Mouse (Mus musculus) midbrain, embryonic 13.5 days (tissue): ENCODE results near the gene Olfr1025-ps1. TPM values are rescaled to one million over a fixed set of nuclear protein-coding genes. Genes with fewer than 3 reads are reported as not detected.

Experiments
- ATAC-seq: fragments of 200-750 bp; cut with Nextera tagmentation; 2 replicates; pipeline ENCODE4 v1.8.0; 2017; ENCODE audit warnings: mild to moderate bottlenecking, moderate TSS enrichment, moderate library complexity
- H3K27ac ChIP-seq: fragments of 300-500 bp; sonication (generic); 2 replicates; pipeline ENCODE4 v1.5.1; 2015; ENCODE audit warnings: inconsistent platforms, mild to moderate bottlenecking, moderate library complexity
- H3K27me3 ChIP-seq: fragments of 300-500 bp; sonication (generic); 2 replicates; pipeline ENCODE4 v1.6.1; 2015; ENCODE audit warnings: mild to moderate bottlenecking, inconsistent platforms
- H3K36me3 ChIP-seq: fragments of 300-500 bp; sonication (generic); 2 replicates; pipeline ENCODE4 v1.6.1; 2015; ENCODE audit warnings: mild to moderate bottlenecking, inconsistent platforms
- H3K4me1 ChIP-seq: fragments of 300-500 bp; sonication (generic); replicated peaks from 2 replicates; pipeline ENCODE4 v1.6.1; 2015; ENCODE audit warnings: inconsistent platforms
- H3K4me2 ChIP-seq: fragments of 300-500 bp; sonication (generic); replicated peaks from 2 replicates; pipeline ENCODE4 v1.6.1; 2015; ENCODE audit warnings: moderate library complexity, mild to moderate bottlenecking, inconsistent platforms
- H3K4me3 ChIP-seq: fragments of 300-500 bp; sonication (generic); replicated peaks from 2 replicates; pipeline ENCODE4 v1.5.1; 2015; ENCODE audit warnings: mild to moderate bottlenecking, inconsistent platforms
- H3K9ac ChIP-seq: fragments of 300-500 bp; sonication (generic); replicated peaks from 2 replicates; pipeline ENCODE4 v1.6.1; 2015; ENCODE audit warnings: mild to moderate bottlenecking, inconsistent platforms
- H3K9me3 ChIP-seq: fragments of 300-500 bp; sonication (generic); 2 replicates; pipeline ENCODE4 v1.6.1; 2016; ENCODE audit warnings: mild to moderate bottlenecking, inconsistent platforms
- WGBS: fragments of 180-500 bp; shearing (Covaris S2); methylation state at CpG from one replicate; pipeline ENCODE4 v1.1.7; 2015; 5-methylcytosine and 5-hydroxymethylcytosine counted together
- polyA plus RNA-seq: library from polyadenylated mRNA; unstranded; fragments of >200 nt; fragmentation: Nextera tagmentation; extraction: Ambion mirVana; gene quantifications from 2 replicates; pipeline ENCODE4 v1.2.1, GENCODE M21; 2015

The Olfr1025-ps1 gene
- not detected in 2 replicates for polyA plus RNA-seq

DNA sequence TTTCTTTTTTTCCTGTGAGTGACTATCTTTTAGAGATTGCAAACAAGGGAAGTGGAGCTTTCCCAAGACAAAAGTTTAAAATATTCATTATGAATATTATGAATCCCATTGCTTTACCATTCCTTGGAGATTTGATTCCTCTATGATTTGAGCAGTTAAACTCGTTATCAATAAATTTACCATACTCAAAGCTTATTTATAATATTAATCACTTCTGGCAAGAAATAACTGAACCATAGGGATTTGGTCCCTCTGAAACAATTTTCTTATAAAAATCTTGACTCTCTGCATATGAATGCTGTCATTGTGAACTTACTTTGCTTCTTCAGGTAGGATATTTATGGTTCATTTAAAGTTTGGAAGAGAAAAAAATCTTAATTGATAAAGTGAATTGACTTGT, at the start of gene Olfr1025-ps1:
Gene Olfr1025-ps1 (plus strand): TSS at position 301 of the 400 bp plus-strand sequence.
- 50% methylated on average over 1 of the region's 1 CpGs for WGBS
- H3K27me3 ChIP-seq, result no peaks in the 10 kb centered on the region
- H3K27ac ChIP-seq, result no peak within 1 kb of the TSS
- H3K4me1 ChIP-seq, result no peaks in the 10 kb centered on the region
- no peak within 1 kb of the TSS for H3K9ac ChIP-seq
- no peaks in the 10 kb centered on the region for H3K36me3 ChIP-seq
- ATAC-seq, result no peak
- no peaks in the 10 kb centered on the region for H3K9me3 ChIP-seq
- H3K4me3 ChIP-seq, result no peak within 1 kb of the TSS
- H3K4me2 ChIP-seq, result no peak within 1 kb of the TSS

DNA sequence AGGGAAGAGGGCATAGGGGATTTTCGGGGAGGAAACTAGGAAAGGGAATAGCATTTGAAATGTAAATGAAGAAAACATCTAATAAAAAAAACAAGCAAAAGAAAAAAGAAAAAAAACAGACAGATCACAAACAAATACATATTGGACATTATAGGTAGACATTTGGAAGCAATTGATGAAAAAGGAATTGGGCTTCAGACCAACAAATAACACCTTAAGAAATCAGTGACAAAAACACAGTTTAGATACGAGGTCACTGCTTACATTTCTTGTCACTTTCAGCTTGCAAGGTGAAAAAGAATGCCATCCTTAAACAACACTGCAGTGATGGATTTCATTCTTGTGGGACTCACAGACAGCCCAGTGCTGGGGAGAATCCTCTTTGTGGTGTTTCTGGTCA, 46.7 kb upstream of the Olfr1025-ps1 start, which contains the start of gene Olfr1022:
Gene Olfr1022 (plus strand): TSS at position 301 of the 400 bp plus-strand sequence.
- WGBS, result 70% methylated on average over 2 of the region's 2 CpGs

GRCm38 (mm10) chr2:85885340-85885739, 29.7 kb upstream of the Olfr1025-ps1 start, which contains the start of gene Olfr1023:
Gene Olfr1023, plus strand, starts transcription at chr2:85885640.
- no peaks in the 10 kb centered on the region for H3K9me3 ChIP-seq
- no peak within 1 kb of the TSS for H3K27ac ChIP-seq
- H3K27me3 ChIP-seq, result no peaks in the 10 kb centered on the region
- H3K4me1 ChIP-seq, result no peaks in the 10 kb centered on the region
- no peak for ATAC-seq
- 85% methylated on average over 2 of the region's 2 CpGs for WGBS
- H3K9ac ChIP-seq, result no peak within 1 kb of the TSS
- H3K4me3 ChIP-seq, result no peak within 1 kb of the TSS
- H3K4me2 ChIP-seq, result no peak within 1 kb of the TSS
- H3K36me3 ChIP-seq, result no peaks in the 10 kb centered on the region

More for the DNA sequence above, 46.7 kb upstream of the Olfr1025-ps1 start, which contains the start of gene Olfr1022:
- H3K4me3 ChIP-seq, result no peak within 1 kb of the TSS
- no peak within 1 kb of the TSS for H3K9ac ChIP-seq
- no peak within 1 kb of the TSS for H3K4me2 ChIP-seq
- no peaks in the 10 kb centered on the region for H3K36me3 ChIP-seq
- no peak within 1 kb of the TSS for H3K27ac ChIP-seq
- no peak for ATAC-seq
- no peaks in the 10 kb centered on the region for H3K4me1 ChIP-seq
- H3K9me3 ChIP-seq, result no peaks in the 10 kb centered on the region
- no peaks in the 10 kb centered on the region for H3K27me3 ChIP-seq

DNA sequence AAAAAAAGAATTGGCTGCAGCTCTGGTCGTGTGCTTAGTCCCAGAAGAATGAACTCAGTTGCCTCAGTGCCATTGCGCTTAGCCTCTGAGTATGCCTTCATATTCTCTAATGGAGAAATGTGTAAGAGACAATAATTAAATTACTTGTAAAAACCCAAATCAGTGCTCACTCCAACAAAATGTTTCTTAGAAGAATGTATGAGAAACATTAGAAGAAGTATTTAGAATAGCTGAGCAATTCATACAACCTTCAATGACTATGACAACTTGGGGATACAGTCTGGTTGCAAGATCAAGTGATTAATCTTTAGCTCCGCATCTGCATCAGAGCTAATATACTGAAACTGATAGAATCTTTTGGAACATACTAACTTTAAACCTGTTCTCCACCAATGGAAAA, 10.0 kb upstream of the Olfr1025-ps1 start, which contains the start of gene Olfr1024:
Gene Olfr1024 (minus strand): TSS at position 101 of the 400 bp plus-strand sequence.
- no peak within 1 kb of the TSS for H3K4me3 ChIP-seq
- H3K9me3 ChIP-seq, result peaks cover 5% of the 10 kb centered on the region; the same call in 1 of the 2 replicates
- WGBS, result 88% methylated on average over 3 of the region's 3 CpGs
- no peaks in the 10 kb centered on the region for H3K27me3 ChIP-seq
- no peak for ATAC-seq
- H3K27ac ChIP-seq, result no peak within 1 kb of the TSS
- no peaks in the 10 kb centered on the region for H3K36me3 ChIP-seq
- no peaks in the 10 kb centered on the region for H3K4me1 ChIP-seq
- no peak within 1 kb of the TSS for H3K4me2 ChIP-seq
- H3K9ac ChIP-seq, result no peak within 1 kb of the TSS

DNA sequence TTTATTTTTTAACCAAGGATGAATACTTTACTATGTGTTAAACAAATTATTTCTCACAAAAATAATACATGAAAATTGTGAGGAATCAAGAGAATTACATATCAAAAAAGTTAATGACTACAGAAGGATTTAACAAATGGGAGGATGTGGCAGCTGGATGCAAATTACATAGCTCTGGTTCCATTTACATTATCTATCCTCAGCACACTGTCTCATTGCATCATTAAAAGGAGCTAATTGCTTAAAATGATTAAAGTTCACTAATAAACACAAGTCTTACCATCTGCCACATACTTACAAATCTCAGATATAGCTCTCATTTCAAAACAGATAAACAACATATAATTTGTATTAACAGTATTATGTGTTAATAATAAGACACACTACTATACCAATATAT, 1.8 kb upstream of the Olfr1025-ps1 start:
- no peaks in the 10 kb centered on the region for H3K4me1 ChIP-seq
- no peak overlapping the region for H3K4me2 ChIP-seq
- H3K27ac ChIP-seq, result no peak overlapping the region
- no peak overlapping the region for H3K9ac ChIP-seq
- no peaks in the 10 kb centered on the region for H3K9me3 ChIP-seq
- no peak overlapping the region for H3K4me3 ChIP-seq
- no peaks in the 10 kb centered on the region for H3K27me3 ChIP-seq
- H3K36me3 ChIP-seq, result no peaks in the 10 kb centered on the region
- no peak for ATAC-seq

DNA sequence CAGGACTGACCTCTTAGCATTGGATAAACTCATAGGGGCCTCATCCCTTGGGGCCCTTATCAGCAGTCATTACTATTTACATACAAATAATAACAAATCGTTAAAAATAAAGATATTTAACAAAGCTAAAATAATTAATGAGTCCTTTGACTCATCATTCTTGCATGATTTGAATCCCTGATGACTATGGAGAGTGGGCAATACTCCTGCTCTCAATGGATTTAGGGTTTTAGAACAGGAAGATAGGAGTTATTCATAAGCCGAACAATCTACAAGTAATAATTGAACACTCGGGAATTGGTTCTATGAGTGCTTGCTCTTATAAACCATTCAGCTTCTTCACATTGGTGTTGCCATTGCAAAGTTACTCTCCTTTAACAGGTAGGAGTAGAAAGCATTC, 6.3 kb downstream of the Olfr1025-ps1 start, which contains the start of gene Olfr1026:
Gene Olfr1026 (plus strand): TSS at position 301 of the 400 bp plus-strand sequence.
- H3K4me2 ChIP-seq, result no peak within 1 kb of the TSS
- H3K9me3 ChIP-seq, result no peaks in the 10 kb centered on the region
- no peaks in the 10 kb centered on the region for H3K36me3 ChIP-seq
- no peak within 1 kb of the TSS for H3K4me3 ChIP-seq
- H3K27ac ChIP-seq, result no peak within 1 kb of the TSS
- ATAC-seq, result no peak
- WGBS, result 90% methylated on average over 3 of the region's 3 CpGs
- H3K9ac ChIP-seq, result no peak within 1 kb of the TSS
- no peaks in the 10 kb centered on the region for H3K4me1 ChIP-seq
- no peaks in the 10 kb centered on the region for H3K27me3 ChIP-seq

- Histone ChIP-seq H3K36me3 (no peaks in the 10 kb centered on the region), H3K27me3 (no peaks in the 10 kb centered on the region), H3K4me2 (no peak within 1 kb of the TSS), H3K4me3 (no peak within 1 kb of the TSS), H3K9me3 (no peaks in the 10 kb centered on the region), H3K9ac (no peak within 1 kb of the TSS), H3K4me1 (no peaks in the 10 kb centered on the region), H3K27ac (no peak within 1 kb of the TSS)
- no peak for ATAC-seq
- 82% methylated on average over 1 of the region's 1 CpGs for WGBS
These were observed 35.1 kb downstream of the Olfr1025-ps1 start, which contains the start of gene Olfr1028 for GRCm38 (mm10) chr2:85950137-85950536. Gene Olfr1028, plus strand, starts transcription at chr2:85950437.

Other genes starting within 250 kb of the Olfr1025-ps1 start
- gene Olfr1006, start 236.4 kb upstream of the Olfr1025-ps1 start, polyA plus RNA-seq, result not detected in 2 replicates
- gene Olfr1008, start 225.8 kb upstream of the Olfr1025-ps1 start, polyA plus RNA-seq, result not detected in 2 replicates
- not detected in 2 replicates for gene Olfr1009, start 199.8 kb upstream of the Olfr1025-ps1 start, polyA plus RNA-seq
- gene Olfr1012, start 152.4 kb upstream of the Olfr1025-ps1 start, polyA plus RNA-seq, result not detected in 2 replicates
- not detected in 2 replicates for gene Olfr1013, start 148.1 kb upstream of the Olfr1025-ps1 start, polyA plus RNA-seq
- not detected in 2 replicates for gene Olfr1014, start 142.5 kb upstream of the Olfr1025-ps1 start, polyA plus RNA-seq
- not detected in 2 replicates for gene Olfr1015, start 133.2 kb upstream of the Olfr1025-ps1 start, polyA plus RNA-seq
- not detected in 2 replicates for gene Olfr1016, start 112.6 kb upstream of the Olfr1025-ps1 start, polyA plus RNA-seq
- gene Olfr1018, start 96.7 kb upstream of the Olfr1025-ps1 start, polyA plus RNA-seq, result not detected in 2 replicates
- not detected in 2 replicates for gene Olfr1019, start 69.7 kb upstream of the Olfr1025-ps1 start, polyA plus RNA-seq
- gene Olfr1020, start 68.2 kb upstream of the Olfr1025-ps1 start, polyA plus RNA-seq, result not detected in 2 replicates
- gene Olfr1022, start 46.6 kb upstream of the Olfr1025-ps1 start, polyA plus RNA-seq, result not detected in 2 replicates
- gene Olfr1023, start 29.6 kb upstream of the Olfr1025-ps1 start, polyA plus RNA-seq, result not detected in 2 replicates
- gene Olfr1024, start 10.1 kb upstream of the Olfr1025-ps1 start, polyA plus RNA-seq, result not detected in 2 replicates
- gene Olfr1026, start 6.4 kb downstream of the Olfr1025-ps1 start, polyA plus RNA-seq, result not detected in 2 replicates
- gene Olfr1028, start 35.2 kb downstream of the Olfr1025-ps1 start, polyA plus RNA-seq, result not detected in 2 replicates
- not detected in 2 replicates for gene Olfr1029, start 58.7 kb downstream of the Olfr1025-ps1 start, polyA plus RNA-seq
- not detected in 2 replicates for gene Olfr1030, start 64.1 kb downstream of the Olfr1025-ps1 start, polyA plus RNA-seq
- gene Olfr1031, start 75.1 kb downstream of the Olfr1025-ps1 start, polyA plus RNA-seq, result not detected in 2 replicates
- gene Olfr1032, start 90.3 kb downstream of the Olfr1025-ps1 start, polyA plus RNA-seq, result not detected in 2 replicates
- gene Olfr1033, start 105.4 kb downstream of the Olfr1025-ps1 start, polyA plus RNA-seq, result not detected in 2 replicates
- not detected in 2 replicates for gene Olfr1034, start 130.7 kb downstream of the Olfr1025-ps1 start, polyA plus RNA-seq
- not detected in 2 replicates for gene Olfr1036, start 158.8 kb downstream of the Olfr1025-ps1 start, polyA plus RNA-seq
- gene Olfr1037, start 172.2 kb downstream of the Olfr1025-ps1 start, polyA plus RNA-seq, result not detected in 2 replicates
- not detected in 2 replicates for gene Olfr1039, start 220.7 kb downstream of the Olfr1025-ps1 start, polyA plus RNA-seq
- gene Olfr1040, start 231.5 kb downstream of the Olfr1025-ps1 start, polyA plus RNA-seq, result not detected in 2 replicates
- not detected in 2 replicates for gene Olfr1042, start 246.6 kb downstream of the Olfr1025-ps1 start, polyA plus RNA-seq